Mouse (Mus musculus) gastrocnemius, postnatal 25 days (tissue): ENCODE results near the gene Ctnnbl1. TPM values are rescaled to one million over a fixed set of nuclear protein-coding genes. Genes with fewer than 3 reads are reported as not detected.

Experiments used
- DNase-seq: peaks from one replicate; pipeline ENCODE4 v3.0.0; 2022
- long read RNA-seq, 2 experiments: library from polyadenylated mRNA; stranded (forward); transcript quantifications; one replicate each; pipeline ENCODE4 v2.0.0; 2021
- total RNA-seq, 2 experiments: library from RNA; stranded (reverse); gene quantifications; 1 replicate in 1 of 2; 2 replicates in 1 of 2; pipeline ENCODE4 v1.2.3; 2021

The Ctnnbl1 gene
- 1 to 10 TPM; 6.7 to 7.3 TPM for total RNA-seq
- long read RNA-seq, experiment 1, transcript Ctnnbl1-201 (16 exons, 2,442 nt): major isoform, 6 of 81 reads
- long read RNA-seq, experiment 1, partial matches to known transcripts: 73 of 81 reads
- long read RNA-seq, experiment 1, other reads (novel, unspliced or antisense): 2 of 81 reads
- long read RNA-seq, experiment 2, transcript Ctnnbl1-201 (16 exons, 2,442 nt): major isoform, 24 of 80 reads
- long read RNA-seq, experiment 2, partial matches to known transcripts: 53 of 80 reads
- long read RNA-seq, experiment 2, other reads (novel, unspliced or antisense): 3 of 80 reads

DNA sequence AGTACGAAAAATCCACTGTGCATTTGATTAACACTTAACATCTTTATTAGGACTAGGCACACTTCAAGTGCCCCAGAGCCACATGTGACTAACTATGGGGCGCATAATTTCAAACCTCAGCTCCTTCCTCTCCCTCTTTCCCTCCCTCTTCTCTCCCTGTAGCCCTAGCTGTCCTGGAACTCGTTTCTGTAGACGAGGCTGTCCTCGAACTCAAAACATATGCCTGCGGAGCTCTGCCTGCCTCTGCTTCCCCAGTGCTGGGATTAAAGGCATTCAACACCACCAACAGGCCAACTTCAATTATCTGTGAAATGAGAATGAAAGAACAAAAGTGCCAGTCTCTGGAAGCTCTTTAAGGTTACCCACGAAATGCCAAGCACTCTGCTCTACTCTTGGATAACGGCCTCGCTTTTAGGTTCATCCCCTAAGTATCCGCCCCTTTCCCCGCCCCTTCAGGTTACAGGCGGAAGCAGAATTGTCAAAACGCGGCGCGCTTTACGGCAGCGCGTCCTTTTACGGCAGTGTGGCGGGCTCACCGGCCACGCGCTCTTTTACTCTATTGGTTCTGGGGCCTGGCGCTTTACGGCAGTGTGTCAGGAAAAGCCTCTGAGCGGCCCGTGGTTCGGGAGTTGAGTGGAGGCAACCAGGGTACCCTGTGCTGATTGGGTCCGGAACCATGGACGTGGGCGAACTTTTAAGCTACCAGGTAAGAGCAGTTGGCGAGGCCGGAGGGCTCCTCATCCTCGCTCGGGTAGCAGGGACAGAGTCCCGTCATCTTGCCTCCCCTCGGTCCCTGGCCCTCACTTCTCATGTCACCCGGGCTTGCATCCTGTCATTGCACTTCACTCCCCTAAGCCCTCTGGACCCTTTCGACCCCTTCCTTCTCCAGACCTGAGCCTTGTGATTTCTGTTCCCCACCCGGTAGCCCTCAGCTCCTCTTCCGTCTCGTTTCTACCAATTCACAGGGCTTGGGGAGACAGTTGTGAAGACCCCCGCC lies at the start of gene Ctnnbl1:
Gene Ctnnbl1, plus strand, starts transcription at position 548 of the 997 bp plus-strand sequence.
- DNase-seq: peak; percentile 97

DNA sequence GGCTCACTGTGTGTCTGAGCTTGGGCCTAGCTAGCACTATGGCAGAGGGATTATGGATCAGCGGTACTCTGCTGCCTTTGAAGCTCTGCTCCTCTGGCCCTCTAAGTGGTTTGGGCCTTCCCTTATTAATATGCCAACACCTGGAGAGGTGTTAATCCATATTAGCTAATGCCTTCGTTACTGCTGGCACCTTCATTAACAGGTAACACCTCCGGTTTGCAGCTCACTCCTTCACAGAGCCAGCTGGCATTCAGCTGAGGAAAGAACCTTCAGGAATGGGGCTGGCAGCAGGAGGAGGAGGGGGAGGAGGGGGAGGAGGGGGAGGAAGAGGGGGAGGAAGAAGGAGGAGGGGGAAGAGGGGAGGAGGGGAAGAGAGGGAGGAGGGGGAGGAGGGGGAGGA lies 49.7 kb upstream of the Ctnnbl1 start:
- no peak for DNase-seq

- no peak for DNase-seq
These were observed 45.7 kb upstream of the Ctnnbl1 start for GRCm38 (mm10) chr2:157691266-157692105.

DNA sequence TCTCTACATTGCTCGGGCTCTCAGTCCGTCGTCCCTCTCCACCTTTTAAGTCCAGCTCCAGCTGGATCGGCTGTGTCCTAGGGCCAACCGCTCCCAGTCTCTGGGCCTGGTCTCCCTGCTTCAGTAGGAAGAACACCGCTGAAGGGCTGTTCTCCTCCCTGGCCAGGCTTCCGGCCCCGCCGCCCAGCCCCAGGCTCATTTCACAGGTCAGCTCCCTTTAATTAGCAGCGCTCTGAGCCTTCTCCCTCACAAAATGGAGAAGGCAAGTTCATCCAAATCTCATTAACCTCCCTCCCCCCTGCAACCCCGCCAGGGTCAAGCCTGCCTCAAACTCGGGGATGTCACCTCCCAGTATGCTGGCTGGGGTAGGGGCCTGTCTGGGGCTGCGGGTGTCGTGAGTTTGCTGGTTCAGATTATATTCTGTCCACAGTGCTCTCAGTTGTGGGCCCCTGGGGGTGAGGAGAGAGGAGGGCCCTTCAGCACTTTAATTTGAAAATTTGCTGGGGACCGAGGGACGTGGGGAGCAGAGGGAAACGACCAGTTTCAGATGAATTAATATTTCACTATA lies 44.8 kb upstream of the Ctnnbl1 start:
- DNase-seq: no peak

DNA sequence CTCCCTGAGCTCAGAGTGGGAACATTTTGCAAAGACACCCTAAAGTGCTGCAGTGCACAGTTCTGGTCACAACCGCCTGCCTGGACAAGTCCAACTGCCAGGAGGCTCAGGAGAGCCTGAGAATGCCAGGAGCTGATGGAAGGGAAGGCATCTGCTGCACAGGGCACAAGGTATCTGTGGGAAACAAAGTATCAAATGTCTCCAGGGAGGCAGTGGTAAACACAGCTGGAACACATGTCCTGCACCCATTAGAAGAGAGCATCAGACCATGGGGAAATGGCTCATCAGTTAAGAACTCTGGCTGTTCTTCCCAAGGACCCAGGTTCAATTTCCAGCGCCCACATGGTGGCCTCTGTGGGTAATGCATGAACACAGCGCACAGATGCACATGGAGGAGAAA lies 43.6 kb upstream of the Ctnnbl1 start:
- DNase-seq: no peak

- no peak for DNase-seq
These were observed 40.9 kb upstream of the Ctnnbl1 start for GRCm38 (mm10) chr2:157696297-157696731.

GRCm38 (mm10) chr2:157703155-157703554 lies 34.0 kb upstream of the Ctnnbl1 start:
- no peak for DNase-seq

GRCm38 (mm10) chr2:157704991-157705776 lies 32.0 kb upstream of the Ctnnbl1 start:
- peak; percentile 46 for DNase-seq

DNA sequence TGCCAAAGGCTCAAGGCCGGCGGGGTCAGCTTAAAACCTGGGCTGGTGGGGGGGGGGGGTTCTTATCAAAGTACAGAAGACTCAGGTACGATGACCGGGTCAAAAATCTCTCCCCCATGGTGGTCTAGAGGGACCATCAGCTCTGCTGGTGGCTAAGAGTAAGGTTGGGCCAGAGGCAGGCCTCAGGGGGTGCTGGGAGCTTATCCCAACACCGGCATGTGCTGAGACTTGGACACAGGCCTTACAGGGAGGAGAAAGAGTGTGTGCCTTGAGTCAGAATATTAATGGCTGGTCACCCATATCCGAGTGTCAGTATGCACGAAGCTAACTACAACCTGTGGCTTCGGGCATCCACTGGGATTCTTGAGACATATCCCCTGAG lies 31.4 kb upstream of the Ctnnbl1 start:
- no peak for DNase-seq

- no peak for DNase-seq
These were observed 29.8 kb upstream of the Ctnnbl1 start for GRCm38 (mm10) chr2:157707191-157707923.

GRCm38 (mm10) chr2:157712677-157713076 lies 24.5 kb upstream of the Ctnnbl1 start:
- DNase-seq: no peak

GRCm38 (mm10) chr2:157715586-157716191 lies 21.5 kb upstream of the Ctnnbl1 start:
- DNase-seq: peak; percentile 28

GRCm38 (mm10) chr2:157718441-157718840 lies 18.8 kb upstream of the Ctnnbl1 start:
- DNase-seq: no peak

DNA sequence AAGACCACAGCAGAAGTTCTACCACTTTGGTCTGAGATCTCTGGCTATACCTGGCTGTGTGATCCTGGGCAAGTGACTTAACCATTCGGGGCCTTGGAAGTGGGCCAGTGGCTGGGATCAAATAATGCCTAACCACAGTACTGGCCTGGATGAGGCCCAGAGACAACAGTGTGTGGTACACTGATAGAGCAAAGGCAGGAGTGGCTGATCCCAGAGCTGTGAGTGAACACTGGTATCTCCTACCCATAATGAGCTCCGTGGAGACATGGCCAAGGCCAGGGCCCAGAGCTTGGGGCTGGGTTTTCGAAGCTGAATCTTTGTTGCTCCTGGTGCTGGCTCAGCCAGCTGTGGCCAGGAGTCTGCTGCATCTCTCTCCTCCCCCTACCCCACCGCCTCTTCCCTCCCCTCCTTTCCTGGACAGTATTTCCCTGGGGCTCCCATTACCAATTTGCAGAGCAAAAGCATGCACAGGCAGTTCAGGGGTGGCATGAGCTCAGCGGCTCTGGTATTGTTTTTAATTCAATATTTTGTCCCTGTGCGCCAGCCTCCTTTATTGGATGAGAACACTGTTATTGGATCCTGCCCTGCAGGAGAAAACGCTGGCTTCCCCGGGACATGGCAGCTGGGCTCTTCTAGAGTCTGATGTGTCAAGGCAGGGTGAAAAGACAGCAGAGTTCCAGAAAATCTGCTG lies 13.2 kb upstream of the Ctnnbl1 start:
- DNase-seq: no peak

GRCm38 (mm10) chr2:157724574-157724914 lies 12.7 kb upstream of the Ctnnbl1 start:
- DNase-seq: no peak

DNA sequence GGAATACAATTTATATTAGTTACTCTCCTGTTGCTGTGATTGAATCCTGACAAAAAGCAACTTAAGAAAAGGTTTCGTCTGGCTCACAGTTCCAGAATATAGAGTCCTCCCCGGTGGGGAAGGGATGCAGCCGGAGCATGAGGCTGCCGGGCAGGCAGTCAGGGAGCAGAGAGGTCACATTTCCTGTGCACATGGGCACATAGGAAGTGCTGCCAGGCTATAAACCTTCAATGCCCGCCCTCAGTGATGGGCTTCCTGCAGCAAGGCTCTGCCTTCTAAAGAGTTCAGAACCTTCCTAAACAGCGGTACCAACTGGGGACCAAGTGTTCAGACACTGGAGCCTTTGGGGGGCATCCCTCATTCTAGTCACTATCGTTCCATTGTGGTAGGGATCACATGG lies 7.4 kb downstream of the Ctnnbl1 start:
- no peak for DNase-seq

DNA sequence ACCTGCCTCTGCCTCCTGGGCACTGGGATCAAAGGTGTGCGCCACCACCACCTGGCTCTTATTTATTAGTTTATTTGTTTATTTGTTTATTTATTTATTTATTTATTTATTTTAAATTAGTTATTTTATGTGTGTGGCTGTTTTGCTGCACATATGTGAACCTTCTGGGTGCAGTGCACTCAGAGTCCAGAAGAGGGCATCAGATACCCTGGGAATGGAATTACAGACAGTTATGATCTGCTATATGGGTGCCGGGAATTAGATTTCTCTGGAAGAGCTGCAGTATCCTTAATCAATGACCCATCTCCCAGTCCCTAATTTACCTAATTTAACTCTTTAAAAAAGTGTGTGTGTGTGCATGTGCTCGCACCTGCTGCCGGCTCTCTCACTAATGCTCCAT lies 8.5 kb downstream of the Ctnnbl1 start:
- no peak for DNase-seq

GRCm38 (mm10) chr2:157746558-157746957 lies 9.4 kb downstream of the Ctnnbl1 start:
- no peak for DNase-seq

DNA sequence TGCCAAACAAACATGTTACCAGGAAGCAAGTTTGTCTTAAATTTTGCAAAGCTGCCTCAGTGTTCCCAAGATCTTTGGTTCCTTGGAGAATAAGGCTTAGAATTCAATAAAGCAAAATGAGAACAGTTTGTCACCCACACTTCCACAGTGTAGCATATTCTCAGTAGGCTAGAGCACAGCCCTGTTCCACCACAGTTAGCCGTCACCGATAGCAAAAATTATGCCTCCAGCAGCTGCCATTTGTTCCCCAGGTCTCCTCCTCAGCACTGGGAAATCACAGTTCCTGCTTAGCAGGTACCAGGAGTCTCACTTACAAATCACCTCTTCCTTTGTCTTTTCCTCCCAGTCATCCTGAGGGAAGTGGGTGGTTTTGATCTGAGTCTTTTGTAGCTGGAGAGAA lies 10.8 kb downstream of the Ctnnbl1 start:
- no peak for DNase-seq
